Mouse (Mus musculus) liver, embryonic 15.5 days (tissue): Measurements from ENCODE around the gene Ccdc126. TPM values are rescaled to one million over a fixed set of nuclear protein-coding genes. Genes with fewer than 3 reads are reported as not detected.

ENCODE experiments used
- ATAC-seq: fragments of 200-750 bp; cut with Nextera tagmentation; 2 replicates; pipeline ENCODE4 v1.8.0; 2017; ENCODE audit warnings: moderate number of reproducible peaks, mild to moderate bottlenecking, moderate library complexity; ENCODE audit not compliant: insufficient read depth
- H3K27ac ChIP-seq: fragments of 300-500 bp; sonication (generic); replicated peaks from 2 replicates; pipeline ENCODE4 v1.5.1; 2015; ENCODE audit warnings: mild to moderate bottlenecking, inconsistent platforms
- H3K27me3 ChIP-seq: fragments of 300-500 bp; sonication (generic); 2 replicates; pipeline ENCODE4 v1.6.1; 2015; ENCODE audit warnings: mild to moderate bottlenecking, inconsistent platforms
- H3K36me3 ChIP-seq: fragments of 300-500 bp; sonication (generic); replicated peaks from 2 replicates; pipeline ENCODE4 v1.6.1; 2015; ENCODE audit warnings: moderate library complexity, mild to moderate bottlenecking, inconsistent platforms
- H3K4me1 ChIP-seq: fragments of 300-500 bp; sonication (generic); replicated peaks from 2 replicates; pipeline ENCODE4 v1.6.1; 2015; ENCODE audit warnings: inconsistent platforms
- H3K4me2 ChIP-seq: fragments of 300-500 bp; sonication (generic); 2 replicates; pipeline ENCODE4 v1.6.1; 2015; ENCODE audit warnings: moderate library complexity, mild to moderate bottlenecking, inconsistent platforms
- H3K4me3 ChIP-seq: fragments of 300-500 bp; sonication (generic); replicated peaks from 2 replicates; pipeline ENCODE4 v1.5.1; 2015; ENCODE audit warnings: mild to moderate bottlenecking, inconsistent platforms
- H3K9ac ChIP-seq: fragments of 300-500 bp; sonication (generic); 2 replicates; pipeline ENCODE4 v1.6.1; 2015; ENCODE audit warnings: moderate library complexity, mild to moderate bottlenecking, inconsistent platforms
- H3K9me3 ChIP-seq: fragments of 300-500 bp; sonication (generic); replicated peaks from 2 replicates; pipeline ENCODE4 v1.6.1; 2016; ENCODE audit warnings: inconsistent platforms
- WGBS: fragments of 180-500 bp; shearing (Covaris S2); methylation state at CpG from one replicate; pipeline ENCODE4 v1.1.7; 2015; ENCODE audit warnings: mixed read lengths; ENCODE audit not compliant: insufficient replicate concordance; 5-methylcytosine and 5-hydroxymethylcytosine counted together
- polyA plus RNA-seq: library from polyadenylated mRNA; unstranded; fragments of >200 nt; fragmentation: Nextera tagmentation; extraction: Ambion mirVana; gene quantifications from 2 replicates; pipeline ENCODE4 v1.2.1, GENCODE M21; 2015

The Ccdc126 gene
- polyA plus RNA-seq, 1 experiment from 2014 or later, result 2.4 TPM

DNA sequence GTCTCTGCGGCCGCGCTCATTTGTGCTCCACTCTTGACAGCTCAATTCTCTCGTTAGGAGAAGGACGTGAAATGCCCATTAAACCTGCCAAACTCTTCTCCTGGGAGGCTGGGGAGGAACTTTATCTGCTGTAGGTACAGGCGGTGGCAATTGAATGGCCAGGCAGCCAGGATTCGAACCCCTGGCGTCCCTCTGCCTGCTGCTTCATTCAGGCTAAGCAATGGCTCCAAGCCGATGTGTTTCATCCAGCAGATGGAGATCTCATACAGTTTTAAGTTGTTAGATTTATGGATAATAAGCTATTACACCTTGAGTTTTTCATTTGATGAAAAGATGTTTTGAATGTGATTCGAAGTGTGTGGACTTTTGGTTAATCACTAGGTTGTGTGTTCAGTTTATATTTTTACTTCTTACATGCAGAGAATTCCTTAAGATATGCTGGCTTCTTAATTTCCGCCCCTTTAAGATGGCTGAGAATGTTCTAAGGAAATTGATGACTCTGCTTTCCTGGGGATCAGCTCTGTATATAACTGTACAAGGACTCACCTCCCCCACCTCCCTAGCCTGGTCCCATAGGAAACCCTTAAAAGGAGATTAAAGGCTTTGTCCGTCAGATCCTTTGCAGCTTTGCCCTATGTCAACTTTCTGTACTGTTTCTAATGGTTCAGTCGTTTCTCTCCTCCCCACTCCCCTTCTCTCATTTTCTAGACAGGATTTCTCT lies 681 bp downstream of the Ccdc126 start:
- peak overlapping the region; percentile 76 for H3K4me3 ChIP-seq
- no peak for ATAC-seq
- no peaks in the 10 kb centered on the region for H3K36me3 ChIP-seq
- WGBS, result 15% methylated on average over 13 of the region's 13 CpGs
- H3K27me3 ChIP-seq, result no peaks in the 10 kb centered on the region
- no peaks in the 10 kb centered on the region for H3K9me3 ChIP-seq
- peaks cover 18% of the 10 kb centered on the region for H3K4me1 ChIP-seq
- H3K27ac ChIP-seq, result peak overlapping the region; percentile 69
- peak overlapping the region; percentile 89 for H3K4me2 ChIP-seq
- H3K9ac ChIP-seq, result peak overlapping the region; percentile 72

DNA sequence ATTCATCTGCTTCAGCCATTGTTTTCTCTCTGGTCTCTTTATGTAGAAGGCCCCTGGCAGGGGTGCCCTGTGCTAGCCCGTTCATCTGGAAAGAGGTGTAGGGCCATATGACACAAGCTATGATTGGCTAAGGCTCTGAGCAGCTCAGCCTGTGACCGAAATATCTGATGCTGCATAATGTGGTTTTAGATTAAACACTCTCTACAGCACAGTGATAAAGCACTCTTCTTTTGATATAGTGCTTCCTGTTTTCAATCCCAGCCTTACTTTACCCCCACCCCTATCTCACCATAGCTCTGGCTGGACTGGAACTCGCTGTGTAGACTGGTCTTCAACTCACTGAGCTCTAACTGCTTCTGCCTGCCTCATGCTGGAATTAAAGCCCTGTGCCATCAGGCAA lies 2.3 kb downstream of the Ccdc126 start:
- Histone ChIP-seq H3K4me1 (peaks cover 18% of the 10 kb centered on the region), H3K4me3 (no peak overlapping the region), H3K9me3 (no peaks in the 10 kb centered on the region), H3K27ac (no peak overlapping the region), H3K36me3 (no peaks in the 10 kb centered on the region), H3K4me2 (no peak overlapping the region), H3K27me3 (no peaks in the 10 kb centered on the region), H3K9ac (no peak overlapping the region)
- no peak for ATAC-seq
- WGBS, result 18% methylated on average over 3 of the region's 3 CpGs

DNA sequence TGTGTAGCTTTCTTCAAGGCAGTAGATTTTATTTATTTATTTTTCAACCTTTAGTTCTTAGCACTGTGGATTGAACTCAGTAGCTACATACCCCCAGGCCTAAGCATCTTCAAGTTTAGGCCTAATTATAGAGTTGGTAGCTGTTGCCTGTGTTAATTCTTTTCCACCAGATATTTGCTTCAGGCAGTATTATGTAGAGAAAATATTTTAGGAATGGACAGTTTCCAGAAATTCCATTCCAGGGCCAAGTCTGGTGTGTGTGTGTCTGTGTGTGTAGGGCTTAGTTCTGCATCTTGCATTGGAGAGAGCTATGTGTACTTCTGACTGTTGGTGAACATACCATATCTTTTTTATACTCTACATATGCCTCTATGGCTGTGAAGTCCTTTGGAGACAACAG lies 3.0 kb downstream of the Ccdc126 start:
- no peak for ATAC-seq
- no peak overlapping the region for H3K9ac ChIP-seq
- no peaks in the 10 kb centered on the region for H3K9me3 ChIP-seq
- no peaks in the 10 kb centered on the region for H3K27me3 ChIP-seq
- no peak overlapping the region for H3K27ac ChIP-seq
- H3K4me1 ChIP-seq, result peaks cover 18% of the 10 kb centered on the region
- no peak overlapping the region for H3K4me2 ChIP-seq
- H3K36me3 ChIP-seq, result no peaks in the 10 kb centered on the region
- H3K4me3 ChIP-seq, result no peak overlapping the region

GRCm38 (mm10) chr6:49322986-49323385 lies 3.9 kb downstream of the Ccdc126 start:
- Histone ChIP-seq H3K9ac (no peak overlapping the region), H3K9me3 (no peaks in the 10 kb centered on the region), H3K4me3 (no peak overlapping the region), H3K4me1 (peaks cover 18% of the 10 kb centered on the region), H3K27ac (no peak overlapping the region), H3K4me2 (no peak overlapping the region), H3K36me3 (no peaks in the 10 kb centered on the region), H3K27me3 (no peaks in the 10 kb centered on the region)
- WGBS, result 39% methylated on average over 2 of the region's 2 CpGs
- no peak for ATAC-seq

DNA sequence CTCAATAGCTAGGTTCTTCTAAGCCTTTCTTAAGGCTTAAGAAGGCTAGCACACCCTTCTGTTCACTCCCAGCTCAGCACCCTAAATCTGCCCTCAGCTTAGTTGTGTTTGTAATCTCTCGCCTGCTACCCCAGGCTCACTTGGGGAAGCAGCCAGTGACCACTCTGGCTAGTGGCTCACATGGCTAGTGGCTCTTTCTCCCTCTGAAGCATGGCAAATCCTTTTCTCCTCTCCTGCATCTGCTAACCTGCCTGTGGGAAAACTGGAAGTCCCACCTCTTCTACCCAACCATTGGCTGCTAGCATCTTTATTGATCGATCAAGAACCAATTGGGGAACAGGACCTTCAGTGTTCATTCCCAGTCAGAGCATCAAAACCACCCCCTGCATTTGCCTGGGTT lies 5.5 kb downstream of the Ccdc126 start:
- no peak overlapping the region for H3K4me2 ChIP-seq
- no peaks in the 10 kb centered on the region for H3K9me3 ChIP-seq
- H3K4me3 ChIP-seq, result no peak overlapping the region
- 61% methylated on average over 2 of the region's 2 CpGs for WGBS
- H3K4me1 ChIP-seq, result peaks cover 10% of the 10 kb centered on the region
- no peaks in the 10 kb centered on the region for H3K27me3 ChIP-seq
- no peak overlapping the region for H3K27ac ChIP-seq
- ATAC-seq, result no peak
- no peak overlapping the region for H3K9ac ChIP-seq
- H3K36me3 ChIP-seq, result no peaks in the 10 kb centered on the region

- Histone ChIP-seq H3K4me1 (peaks cover 3% of the 10 kb centered on the region; the same call in 1 of the 2 replicates), H3K27me3 (no peaks in the 10 kb centered on the region), H3K4me2 (no peak overlapping the region), H3K9me3 (no peaks in the 10 kb centered on the region), H3K27ac (no peak overlapping the region), H3K36me3 (no peaks in the 10 kb centered on the region), H3K4me3 (no peak overlapping the region), H3K9ac (no peak overlapping the region)
- WGBS, result 79% methylated on average over 1 of the region's 1 CpGs
- no peak for ATAC-seq
These were observed 6.2 kb downstream of the Ccdc126 start for GRCm38 (mm10) chr6:49325294-49325693.

GRCm38 (mm10) chr6:49326846-49327245 lies 7.8 kb downstream of the Ccdc126 start:
- H3K27me3 ChIP-seq, result no peaks in the 10 kb centered on the region
- H3K27ac ChIP-seq, result no peak overlapping the region
- no peaks in the 10 kb centered on the region for H3K9me3 ChIP-seq
- H3K9ac ChIP-seq, result no peak overlapping the region
- 0 out of 2 replicates have a peak, but pooled peaks cover 3% of the 10 kb centered on the region for H3K4me1 ChIP-seq
- H3K4me2 ChIP-seq, result no peak overlapping the region
- 65% methylated on average over 3 of the region's 3 CpGs for WGBS
- no peak overlapping the region for H3K4me3 ChIP-seq
- ATAC-seq, result no peak
- no peaks in the 10 kb centered on the region for H3K36me3 ChIP-seq

DNA sequence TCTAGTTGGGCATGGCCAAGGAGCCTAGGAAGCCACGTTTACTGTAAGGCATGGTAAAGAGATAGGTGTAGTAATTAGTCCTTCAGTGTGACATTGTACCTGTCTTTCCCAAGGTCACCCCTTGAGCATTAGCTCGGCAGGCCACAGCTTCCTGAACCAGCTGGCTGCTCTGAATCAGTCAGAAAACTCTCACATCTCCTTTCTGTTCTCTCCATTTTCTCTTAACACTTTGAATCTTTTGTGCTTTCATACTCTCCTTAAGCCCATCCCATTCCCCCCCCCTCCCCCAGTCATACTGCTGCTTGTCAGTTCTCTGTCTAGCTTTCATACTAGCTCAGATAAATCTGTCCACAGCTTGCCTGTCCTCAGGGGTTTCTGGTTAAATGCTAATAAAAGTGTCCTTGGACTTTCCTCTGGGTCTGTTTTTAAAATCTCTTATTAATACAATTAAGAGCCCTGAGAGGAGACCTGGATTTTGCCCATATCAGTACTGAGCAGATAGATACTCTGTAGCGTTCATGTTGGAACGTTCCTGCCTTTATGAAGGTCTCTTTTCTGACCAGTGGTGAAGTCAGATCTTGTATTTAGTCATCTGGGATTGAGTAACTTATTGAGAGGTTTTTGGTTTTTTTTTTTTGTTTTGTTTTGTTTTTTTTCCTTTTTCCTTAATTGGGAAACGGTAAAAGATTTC lies 12.4 kb downstream of the Ccdc126 start:
- Histone ChIP-seq H3K27me3 (no peaks in the 10 kb centered on the region), H3K4me1 (no peaks in the 10 kb centered on the region), H3K9me3 (no peaks in the 10 kb centered on the region), H3K4me2 (no peak overlapping the region), H3K36me3 (no peaks in the 10 kb centered on the region), H3K9ac (no peak overlapping the region), H3K4me3 (no peak overlapping the region), H3K27ac (0 out of 2 replicates have a peak overlapping the region, but pooled peaks have one; percentile 6)
- 44% methylated on average over 5 of the region's 5 CpGs for WGBS
- ATAC-seq, result no peak

DNA sequence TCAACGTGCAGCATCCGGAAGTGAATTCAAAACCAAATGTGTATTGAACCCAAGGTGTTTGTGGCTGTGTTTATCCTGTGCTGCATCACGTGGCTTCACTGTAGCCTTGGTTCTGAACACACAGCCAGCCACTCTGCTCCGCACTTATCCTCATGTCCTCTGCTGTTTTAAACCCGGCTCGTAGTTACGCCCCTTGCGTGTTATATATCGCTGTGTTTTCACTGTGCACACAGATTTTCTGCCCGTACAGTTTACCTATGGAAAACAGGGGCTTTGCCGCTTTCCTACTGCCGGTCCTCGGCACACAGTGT lies 12.9 kb downstream of the Ccdc126 start:
- no peaks in the 10 kb centered on the region for H3K36me3 ChIP-seq
- H3K27me3 ChIP-seq, result no peaks in the 10 kb centered on the region
- H3K4me1 ChIP-seq, result no peaks in the 10 kb centered on the region
- H3K4me2 ChIP-seq, result no peak overlapping the region
- no peak overlapping the region for H3K4me3 ChIP-seq
- WGBS, result 62% methylated on average over 13 of the region's 13 CpGs
- no peak for ATAC-seq
- no peak overlapping the region for H3K9ac ChIP-seq
- H3K9me3 ChIP-seq, result no peaks in the 10 kb centered on the region
- H3K27ac ChIP-seq, result no peak overlapping the region

DNA sequence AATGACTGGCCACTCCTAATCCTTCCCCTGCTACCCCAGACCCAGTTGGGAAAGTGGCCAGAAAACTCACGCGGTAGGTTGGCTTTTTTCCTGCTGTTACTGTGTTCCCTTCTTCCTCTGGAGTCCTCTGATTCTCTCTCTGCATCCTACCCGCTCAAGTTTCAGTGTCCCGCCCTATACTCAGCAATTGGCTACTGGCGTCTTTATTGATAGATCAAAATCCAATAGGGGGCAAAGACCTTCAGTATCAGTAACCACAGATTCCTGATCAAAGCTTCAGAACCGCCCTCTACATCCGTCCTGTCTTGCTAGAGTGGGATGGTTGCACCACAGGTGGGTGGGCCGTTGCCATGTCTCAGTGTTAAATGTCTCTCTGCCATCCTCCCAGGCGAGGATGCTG lies 19.5 kb downstream of the Ccdc126 start:
- Histone ChIP-seq H3K9me3 (no peaks in the 10 kb centered on the region), H3K4me3 (no peak overlapping the region), H3K27ac (no peak overlapping the region), H3K4me2 (no peak overlapping the region), H3K27me3 (no peaks in the 10 kb centered on the region), H3K4me1 (no peaks in the 10 kb centered on the region), H3K36me3 (no peaks in the 10 kb centered on the region), H3K9ac (no peak overlapping the region)
- no peak for ATAC-seq
- 53% methylated on average over 9 of the region's 9 CpGs for WGBS

- no peaks in the 10 kb centered on the region for H3K9me3 ChIP-seq
- H3K4me2 ChIP-seq, result no peak overlapping the region
- 51% methylated on average over 6 of the region's 6 CpGs for WGBS
- H3K4me3 ChIP-seq, result no peak overlapping the region
- H3K27me3 ChIP-seq, result no peaks in the 10 kb centered on the region
- ATAC-seq, result no peak
- H3K4me1 ChIP-seq, result no peaks in the 10 kb centered on the region
- H3K36me3 ChIP-seq, result no peaks in the 10 kb centered on the region
- H3K9ac ChIP-seq, result no peak overlapping the region
- H3K27ac ChIP-seq, result no peak overlapping the region
These were observed 20.1 kb downstream of the Ccdc126 start for GRCm38 (mm10) chr6:49339145-49339544.
